Mouse (Mus musculus) C2C12 (cell line): ENCODE measurements around the gene Rps19bp1.

Experiments
- CTCF ChIP-seq: IDR thresholded peaks from one replicate; pipeline ENCODE4 v1.5.1; 2011; ENCODE audit not compliant: control insufficient read depth, insufficient read depth, insufficient read length
- MAX ChIP-seq: IDR thresholded peaks from one replicate; pipeline ENCODE4 v1.6.1; 2011; ENCODE audit warnings: mild to moderate bottlenecking, control low read depth
- MYOD1 ChIP-seq: IDR thresholded peaks from one replicate; pipeline ENCODE4 v1.6.1; 2011; ENCODE audit warnings: low read depth; ENCODE audit not compliant: control insufficient read depth, insufficient read length
- USF1 ChIP-seq: IDR thresholded peaks from one replicate; pipeline ENCODE4 v1.6.1; 2011; ENCODE audit warnings: low read depth, mild to moderate bottlenecking, control low read depth, moderate library complexity

GRCm38 (mm10) chr15:80256242-80256641, 7.9 kb downstream of the Rps19bp1 start:
- TF ChIP-seq MAX, result no peak
- TF ChIP-seq CTCF, result no peak
- no peak for TF ChIP-seq USF1
- no peak for TF ChIP-seq MYOD1
